Mouse (Mus musculus) adrenal gland (tissue): ENCODE measurements around the gene Defb45.

Experiments
- intact Hi-C: fragments of 180-260 bp; cut with DNase I; formaldehyde crosslinking; loops from one replicate; pipeline ENCODE4 v1.15.1; 2025
- long read RNA-seq, 2 experiments: library from polyadenylated mRNA; unstranded; transcript quantifications; one replicate each; pipeline ENCODE4 v2.0.0; 2020; ENCODE audit warnings: borderline replicate concordance in 1 of 2; ENCODE audit not compliant: insufficient replicate concordance in 1 of 2

Defb45 gene
- long read RNA-seq, experiment 1 = 0 reads
- long read RNA-seq, experiment 2 = 0 reads

- intact Hi-C loops = no loop called here
Measured at GRCm38 (mm10) chr2:152599299-152599698, at the start of gene Defb45. Gene Defb45 (minus strand): TSS chr2:152599399.

DNA sequence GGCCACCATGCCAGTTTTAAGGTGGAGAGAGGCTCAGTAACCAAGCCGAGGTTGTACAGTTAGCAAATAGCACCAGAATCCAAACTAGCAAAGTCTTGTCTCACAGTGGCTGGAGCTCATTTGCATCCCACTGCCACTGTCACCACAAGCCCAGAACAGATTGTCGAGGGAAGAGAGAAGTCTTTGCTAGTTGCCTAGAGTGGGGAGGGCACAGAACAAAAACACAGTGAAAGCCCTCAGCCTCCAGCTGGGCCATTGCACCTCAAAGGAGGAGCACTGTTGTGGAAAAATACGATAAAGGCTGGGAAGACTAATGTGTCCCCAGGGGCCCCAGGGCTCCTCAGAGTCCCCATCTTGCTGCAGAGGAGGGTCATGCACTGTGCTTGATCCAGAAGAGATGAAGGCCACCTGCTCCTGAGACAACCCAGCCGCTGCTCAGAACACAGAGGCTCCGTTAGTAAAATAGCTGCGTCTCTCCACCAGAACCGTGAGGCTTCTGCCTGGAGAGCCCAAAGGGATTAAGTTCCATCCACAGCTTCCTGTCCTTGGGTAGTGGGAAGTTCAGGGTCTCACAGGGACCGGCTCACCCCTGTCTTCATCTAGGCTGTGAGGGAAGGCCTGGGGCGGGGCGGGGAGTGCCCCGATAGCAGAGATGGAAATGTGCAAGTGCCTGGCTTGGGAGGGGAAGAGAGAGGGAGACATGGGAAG lies 40.4 kb upstream of the Defb45 start:
- intact Hi-C loops = no loop called here

DNA sequence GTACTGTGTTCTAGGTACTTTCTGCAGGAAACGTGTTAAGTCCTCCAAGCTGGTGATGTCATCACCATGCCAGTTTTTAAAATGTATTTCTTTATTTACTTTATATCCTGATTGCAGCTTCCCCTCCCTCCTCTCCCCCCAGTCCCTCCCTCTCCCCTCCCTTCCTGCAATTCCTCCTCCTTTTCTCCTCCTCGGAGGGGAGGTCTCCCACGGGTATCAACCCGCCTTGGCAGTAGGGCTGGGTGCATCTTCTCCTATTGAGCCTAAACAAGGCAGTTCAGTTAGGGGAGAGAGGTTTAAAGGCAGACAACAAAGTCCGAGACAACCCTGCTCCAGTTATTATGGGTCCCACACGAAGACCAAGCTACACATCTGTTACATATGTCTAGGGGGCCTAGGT lies 39.7 kb upstream of the Defb45 start:
- intact Hi-C loops = no loop called here

GRCm38 (mm10) chr2:152637381-152637780 lies 38.2 kb upstream of the Defb45 start:
- intact Hi-C loops = no loop called here

DNA sequence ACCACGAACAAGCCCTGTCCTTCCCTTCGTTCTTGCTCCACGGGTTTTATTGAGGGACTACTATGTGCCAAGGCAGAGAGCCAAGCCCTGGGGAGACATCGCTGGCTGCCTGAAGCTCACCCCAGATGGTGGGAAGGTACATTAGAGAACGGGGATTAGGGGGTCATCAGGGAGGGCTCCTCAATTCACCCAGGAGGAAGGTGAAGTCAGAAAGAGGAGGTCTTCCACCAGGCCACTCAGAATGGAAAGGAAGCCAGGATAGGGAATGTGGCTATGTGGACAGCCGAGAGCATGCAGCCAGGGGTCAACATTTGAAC lies 37.8 kb upstream of the Defb45 start:
- intact Hi-C loops = no loop called here

- intact Hi-C loops = no loop called here
Measured at GRCm38 (mm10) chr2:152636246-152637005, 37.2 kb upstream of the Defb45 start.

GRCm38 (mm10) chr2:152634311-152634710 lies 35.1 kb upstream of the Defb45 start:
- intact Hi-C loops = no loop called here

DNA sequence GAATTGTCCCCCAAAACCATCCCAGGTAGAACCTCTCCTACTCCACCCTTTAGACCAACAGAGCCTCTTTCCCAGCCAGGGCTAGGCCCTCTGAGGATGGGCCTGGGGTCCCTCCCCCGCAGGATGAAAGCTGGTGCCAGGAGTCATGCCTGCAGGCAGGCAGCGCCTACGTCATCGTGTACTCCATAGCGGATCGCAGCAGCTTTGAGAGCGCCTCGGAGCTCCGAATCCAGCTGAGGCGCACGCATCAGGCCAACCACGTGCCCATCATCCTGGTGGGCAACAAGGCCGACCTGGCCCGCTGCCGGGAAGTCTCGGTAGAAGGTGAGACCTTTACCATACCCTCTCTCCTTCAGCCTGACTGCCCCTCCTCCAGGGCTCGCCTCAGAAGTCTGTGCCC lies 34.1 kb upstream of the Defb45 start:
- intact Hi-C loops = no loop called here

DNA sequence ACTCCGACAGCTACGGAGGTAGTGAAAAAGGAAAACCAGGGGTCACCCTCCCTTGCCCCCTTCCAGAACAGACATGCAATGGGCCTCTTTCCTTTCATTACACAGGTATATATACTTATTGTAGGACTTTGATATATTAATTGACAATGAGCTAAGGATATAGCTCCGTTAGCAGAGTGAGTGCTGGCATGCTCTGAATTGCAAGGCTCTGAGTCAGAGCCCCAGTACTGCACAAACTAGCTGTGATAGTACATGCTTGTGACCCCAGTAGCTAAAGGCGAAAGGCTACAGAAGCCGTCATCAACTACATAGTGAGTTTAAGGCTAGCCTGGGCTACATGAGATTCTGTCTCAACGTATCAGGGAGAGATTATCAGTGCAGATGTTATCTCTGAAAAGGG lies 30.7 kb upstream of the Defb45 start:
- intact Hi-C loops = no loop called here

DNA sequence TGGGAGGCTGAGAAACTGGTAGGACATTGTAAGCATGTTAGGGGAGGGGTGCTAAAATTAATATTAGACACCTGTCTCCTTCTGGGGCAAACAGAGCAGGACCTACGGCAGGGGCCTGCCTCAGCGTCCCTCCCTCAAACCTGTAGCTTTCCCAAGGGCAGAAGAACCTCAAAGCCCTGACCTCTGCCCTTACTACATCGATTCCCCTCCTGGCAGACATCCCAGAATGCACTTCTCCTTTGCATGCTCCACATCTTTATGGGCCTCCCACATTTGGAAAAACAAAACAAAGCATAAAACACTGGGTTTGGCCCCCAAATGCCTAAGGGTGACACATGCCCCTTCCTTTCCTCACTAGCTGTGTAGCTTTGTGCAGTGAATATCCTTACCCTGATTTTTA lies 30.0 kb upstream of the Defb45 start:
- intact Hi-C loops = no loop called here

DNA sequence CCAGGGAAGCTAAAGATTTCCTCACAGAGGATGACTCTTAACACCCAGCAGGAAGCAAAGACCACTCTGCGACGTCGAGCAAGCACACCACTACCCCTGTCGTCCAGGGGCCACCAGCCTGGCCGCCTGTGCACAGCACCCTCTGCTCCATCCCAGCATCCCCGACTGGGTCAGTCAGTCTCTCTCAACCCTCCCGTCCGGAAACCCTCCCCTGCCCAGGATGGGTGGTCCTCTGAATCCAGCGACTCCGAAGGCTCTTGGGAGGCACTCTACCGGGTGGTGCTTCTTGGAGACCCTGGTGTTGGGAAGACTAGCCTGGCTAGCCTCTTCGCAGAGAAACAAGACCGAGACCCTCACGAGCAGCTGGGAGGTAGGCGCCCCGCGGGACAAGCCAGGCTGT lies 28.9 kb upstream of the Defb45 start:
- intact Hi-C loops = no loop called here

- intact Hi-C loops = no loop called here
Measured at GRCm38 (mm10) chr2:152626774-152627591, 27.8 kb upstream of the Defb45 start, which contains the start of gene Rem1. Gene Rem1 (plus strand): TSS chr2:152626951.

- intact Hi-C loops = no loop called here
Measured at GRCm38 (mm10) chr2:152625256-152625655, 26.1 kb upstream of the Defb45 start.

GRCm38 (mm10) chr2:152624566-152624965 lies 25.4 kb upstream of the Defb45 start:
- intact Hi-C loops = no loop called here

DNA sequence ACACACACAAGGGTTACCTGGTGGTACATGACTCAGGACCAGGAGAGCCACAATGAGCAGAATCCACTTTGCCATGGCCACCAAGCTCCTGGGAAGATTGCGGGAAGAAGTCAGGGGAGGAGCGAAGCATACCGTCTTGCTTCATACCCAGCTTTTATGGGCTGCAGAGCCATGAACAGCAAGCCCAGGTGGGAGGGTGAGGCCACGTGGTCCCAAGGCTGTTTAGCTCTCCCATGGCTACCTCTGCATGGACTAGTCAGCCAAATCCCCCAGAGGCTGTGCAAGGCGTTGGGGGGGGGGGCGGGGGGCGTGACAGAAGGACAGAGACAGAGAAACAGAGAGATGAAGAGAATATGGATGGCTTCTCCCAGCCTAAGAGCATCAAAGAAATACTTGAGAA lies 23.8 kb upstream of the Defb45 start, which contains the start of gene Defb25:
Defb25 (minus strand) TSS at position 101 of the 400 bp plus-strand sequence.
- intact Hi-C loops = no loop called here

DNA sequence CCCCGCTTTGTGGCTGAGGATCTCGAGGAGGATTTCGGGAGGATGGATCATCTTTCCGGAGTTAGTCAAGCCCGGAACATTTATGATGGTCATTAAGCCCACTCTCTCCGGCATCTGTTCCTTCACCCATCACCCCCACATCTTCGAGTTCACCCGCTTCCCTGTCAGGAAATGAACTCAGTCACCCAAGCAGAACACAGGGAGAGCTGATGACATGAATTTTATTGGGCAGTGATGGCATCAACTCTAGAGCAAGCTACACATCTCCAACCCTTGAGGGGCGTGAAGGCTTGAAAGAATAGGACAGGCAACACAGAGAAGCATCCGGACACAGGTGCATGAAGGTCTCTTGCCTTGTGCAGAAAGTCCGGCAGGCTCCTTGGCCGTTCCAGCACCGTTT lies 23.0 kb upstream of the Defb45 start:
- intact Hi-C loops = no loop called here

DNA sequence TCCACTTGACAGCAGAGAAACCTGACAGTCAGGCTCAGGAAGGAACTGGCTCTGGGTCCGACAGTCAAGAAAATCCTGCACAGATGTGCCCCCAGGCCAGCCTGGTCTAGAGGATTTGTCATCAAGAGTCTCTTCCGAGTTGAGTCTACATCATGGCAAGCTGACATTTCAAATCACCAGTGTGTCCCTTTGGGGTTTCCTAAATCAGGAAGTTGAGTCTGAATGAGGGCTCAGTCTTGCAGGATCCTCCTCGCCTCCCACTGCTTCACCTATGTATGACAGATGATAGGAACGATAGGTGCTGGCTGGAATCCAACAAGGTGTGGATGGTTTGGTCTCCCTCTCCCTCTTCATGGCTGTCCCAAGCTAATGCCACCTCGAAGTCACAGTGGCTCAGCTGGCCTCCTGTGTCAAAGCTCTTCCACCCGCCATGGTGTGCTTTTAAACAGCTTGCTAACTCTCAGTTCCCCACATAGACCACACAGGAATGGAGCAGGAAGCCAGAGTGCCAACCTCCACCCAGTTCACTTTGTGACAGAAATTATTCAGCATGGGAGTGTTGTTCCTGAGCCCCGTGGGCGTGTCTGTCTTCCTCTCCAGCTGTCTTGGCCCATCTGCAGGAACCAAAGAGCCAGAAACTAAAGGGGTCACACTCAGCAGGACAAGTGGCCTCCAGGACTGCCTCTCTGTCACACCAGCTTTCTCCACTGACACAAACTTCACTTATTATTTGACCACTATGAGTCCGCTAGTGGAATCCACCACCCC lies 21.4 kb upstream of the Defb45 start:
- intact Hi-C loops = no loop called here

DNA sequence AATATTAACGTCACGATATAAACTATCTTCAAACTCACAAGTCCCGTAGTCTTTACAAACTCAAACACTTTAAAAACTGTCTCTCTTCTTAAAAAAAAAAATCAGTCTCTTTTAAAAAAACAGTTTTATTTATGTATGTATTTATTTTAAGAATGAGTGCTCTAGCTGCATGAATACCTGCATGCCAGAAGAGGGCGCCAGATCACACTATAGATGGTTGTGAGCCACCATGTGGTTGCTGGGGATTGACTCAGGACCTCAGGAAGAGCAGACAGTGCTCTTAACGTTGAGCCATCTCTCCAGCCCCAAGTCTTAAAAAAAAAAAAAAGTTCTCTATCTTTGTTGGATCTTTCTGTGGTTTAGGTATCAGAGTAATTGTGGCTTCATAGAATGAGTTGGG lies 18.2 kb upstream of the Defb45 start:
- intact Hi-C loops = loop anchor here (5.0 to 10.0 kb wide), 2 partner anchors 147 to 215 kb away; partner anchors contain the start of gene Bcl2l1

- intact Hi-C loops = loop anchor here (5.0 to 10.0 kb wide), 2 partner anchors 148 to 216 kb away; partner anchors contain the start of gene Bcl2l1
Measured at GRCm38 (mm10) chr2:152616470-152616869, 17.3 kb upstream of the Defb45 start.

DNA sequence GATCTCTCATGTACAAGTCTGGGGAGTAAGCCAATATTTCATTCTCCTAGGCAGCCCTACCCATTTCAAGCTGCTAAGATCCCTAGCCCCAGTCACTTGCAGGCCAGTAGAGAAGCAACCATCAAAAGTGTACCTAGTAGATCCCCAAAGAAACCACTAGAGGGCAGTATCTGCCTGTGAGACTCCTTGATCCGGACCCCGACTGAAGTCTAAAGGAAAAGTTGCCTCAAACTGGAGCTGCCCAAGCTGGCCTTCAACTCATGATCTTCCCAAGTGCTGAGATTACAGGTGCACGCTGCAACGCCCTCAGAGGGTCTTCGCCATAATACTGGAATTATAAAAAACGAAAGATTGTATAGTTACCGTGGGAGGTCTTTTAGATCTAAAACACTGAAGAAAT lies 16.4 kb upstream of the Defb45 start:
- intact Hi-C loops = loop anchor here (1.0 to 10.0 kb wide), 3 partner anchors 42 to 217 kb away; partner anchors contain the start of gene Bcl2l1

DNA sequence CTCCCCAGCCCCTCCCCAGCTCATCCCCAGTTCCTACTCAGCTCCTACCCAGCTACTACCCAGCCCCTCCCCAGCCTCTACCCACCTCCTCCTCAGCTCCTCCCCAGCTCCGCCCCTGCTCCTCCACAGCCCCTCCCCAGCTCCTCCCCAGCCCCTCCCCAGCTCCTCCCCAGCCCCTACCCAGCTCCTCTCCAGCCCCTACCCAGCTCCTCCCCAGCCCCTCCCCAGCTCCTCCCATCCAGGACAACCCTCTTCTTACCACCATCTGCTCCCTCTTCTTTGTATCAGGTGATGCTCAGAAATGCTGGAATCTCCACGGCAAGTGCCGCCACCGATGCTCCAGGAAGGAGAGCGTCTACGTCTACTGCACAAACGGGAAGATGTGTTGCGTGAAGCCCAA lies 13.0 kb upstream of the Defb45 start:
- intact Hi-C loops = loop anchor here (10.0 kb wide), 1 partner anchor 153 kb away; no protein-coding TSS in a partner anchor
